Mouse (Mus musculus) retina, embryonic 14.5 days (tissue): ENCODE results near the gene Gm8298.
A peak's percentile ranks its signal among the peaks of the same experiment; 100 is the strongest.
"Not testable (repeated sequence)": the region's sequence is repeated elsewhere in the genome, so short reads cannot be mapped to it uniquely, and the experiment has no call there.

Experiments
- DNase-seq: peaks from one replicate; pipeline ENCODE4 v3.0.0-alpha.2; 2015; ENCODE audit warnings: low spot score

Gm8298 gene

GRCm38 (mm10) chr3:59860751-59861150 is at the start of gene Gm8298:
Gm8298 (plus strand) TSS chr3:59861051.
- DNase-seq: no peak

DNA sequence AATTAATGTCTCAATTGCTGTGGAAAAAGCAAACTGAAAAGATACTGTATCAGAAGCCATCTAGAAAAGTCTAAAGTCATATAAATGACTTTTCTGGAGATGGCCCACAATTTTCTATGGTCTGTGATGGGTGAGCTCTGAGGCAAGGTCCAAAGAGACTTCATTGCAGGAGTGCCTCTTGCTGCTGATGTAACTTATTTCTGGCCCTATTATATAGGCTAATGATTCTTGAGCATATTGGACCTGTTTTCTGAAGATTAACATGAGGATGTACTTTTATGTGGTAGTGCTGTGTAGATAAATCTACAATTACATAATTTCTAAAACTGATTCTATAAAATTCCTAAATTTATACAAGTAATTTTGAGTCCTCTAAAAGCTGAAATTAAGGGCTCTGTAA is 47.7 kb upstream of the Gm8298 start:
- DNase-seq: no peak

- peak; percentile 68 for DNase-seq
These were observed 9.9 kb downstream of the Gm8298 start for GRCm38 (mm10) chr3:59870765-59871164.

- DNase-seq: not testable (repeated sequence)
These were observed 16.8 kb downstream of the Gm8298 start for GRCm38 (mm10) chr3:59877601-59878000.

GRCm38 (mm10) chr3:59879801-59880554 is 19.1 kb downstream of the Gm8298 start:
- not testable (repeated sequence) for DNase-seq

GRCm38 (mm10) chr3:59893276-59893675 is 32.4 kb downstream of the Gm8298 start:
- DNase-seq: no peak

GRCm38 (mm10) chr3:59924914-59925313 is 64.1 kb downstream of the Gm8298 start, which contains the start of gene C130079G13Rik:
C130079G13Rik (plus strand) TSS chr3:59925214.
- DNase-seq: no peak
